Mouse (Mus musculus): ENCODE measurements around the gene Twist1. TPM values are rescaled to one million over a fixed set of nuclear protein-coding genes. Genes with fewer than 3 reads are reported as not detected.

Twist1 gene
- polyA plus RNA-seq, 1 experiment from 2014 or later, result 1.8 TPM

DNA sequence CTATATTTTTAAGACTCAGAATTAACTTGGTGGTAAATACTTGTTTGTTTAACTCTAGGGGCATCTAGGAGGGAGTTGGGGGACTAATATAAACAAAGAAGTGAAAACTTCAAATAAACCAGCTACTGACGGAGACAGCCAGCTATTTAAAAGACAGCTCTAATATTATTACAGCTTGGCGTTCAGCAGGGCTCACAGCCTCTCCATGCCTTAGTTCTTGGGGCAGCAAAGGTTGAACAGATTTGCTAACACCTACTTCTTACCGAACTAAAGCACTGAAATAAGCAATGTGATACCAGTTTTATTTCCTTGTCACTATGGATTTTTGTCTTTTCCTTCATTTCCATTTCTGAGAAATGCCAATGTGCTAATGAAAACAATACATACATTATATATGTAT, 2.4 kb downstream of the Twist1 start:
- H3K4me1 ChIP-seq (replicated peaks; ENCODE audit: control insufficient read depth, insufficient read depth, low read length), result no peaks in the 10 kb centered on the region
- H3K9ac ChIP-seq (ENCODE audit: low read depth, low read length), result no peak overlapping the region
- H3K27me3 ChIP-seq (replicated peaks; ENCODE audit: control insufficient read depth, insufficient read depth, low read length), result peaks cover 81% of the 10 kb centered on the region
- no peaks in the 10 kb centered on the region for H3K9me3 ChIP-seq (ENCODE audit: control insufficient read depth)
- H3K4me3 ChIP-seq (ENCODE audit: low read depth, low read length), result no peak overlapping the region
- no peak for ATAC-seq
- H3K27ac ChIP-seq (ENCODE audit: low read depth, low read length), result no peak overlapping the region
- TF ChIP-seq CTCF (IDR thresholded peaks at IDR 0.05; ENCODE audit: low read depth), result no peak
- H3K4me2 ChIP-seq (replicated peaks; ENCODE audit: low read depth), result no peak overlapping the region
- H3K36me3 ChIP-seq (ENCODE audit: control insufficient read depth, insufficient read depth), result no peaks in the 10 kb centered on the region
- 12% methylated on average over 3 of the region's 3 CpGs for WGBS

DNA sequence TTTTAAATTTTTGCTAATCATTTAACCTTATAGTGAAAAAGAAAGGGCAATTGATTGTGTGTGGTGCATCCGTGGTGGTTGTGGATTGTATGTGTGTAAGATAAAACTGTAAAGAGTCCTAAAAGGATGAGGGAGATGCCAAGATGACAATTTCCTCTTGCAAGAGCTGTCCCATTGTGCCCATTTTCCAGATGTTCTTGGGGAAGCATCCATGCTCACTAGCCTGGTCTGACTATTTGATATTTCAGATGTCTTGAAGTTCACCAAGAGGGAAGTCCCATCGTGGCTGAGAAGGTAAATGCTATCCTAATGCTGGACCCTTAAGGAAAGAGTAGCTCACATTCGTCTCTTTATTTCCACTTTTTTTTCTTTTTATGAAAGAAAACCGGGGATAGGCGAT, 3.5 kb downstream of the Twist1 start:
- 31% methylated on average over 5 of the region's 5 CpGs for WGBS
- H3K9me3 ChIP-seq (ENCODE audit: control insufficient read depth), result no peaks in the 10 kb centered on the region
- no peak overlapping the region for H3K27ac ChIP-seq (ENCODE audit: low read depth, low read length)
- no peak for TF ChIP-seq CTCF (IDR thresholded peaks at IDR 0.05; ENCODE audit: low read depth)
- H3K9ac ChIP-seq (ENCODE audit: low read depth, low read length), result no peak overlapping the region
- no peaks in the 10 kb centered on the region for H3K4me1 ChIP-seq (replicated peaks; ENCODE audit: control insufficient read depth, insufficient read depth, low read length)
- H3K27me3 ChIP-seq (replicated peaks; ENCODE audit: control insufficient read depth, insufficient read depth, low read length), result peaks cover 82% of the 10 kb centered on the region
- no peak overlapping the region for H3K4me3 ChIP-seq (ENCODE audit: low read depth, low read length)
- ATAC-seq, result no peak
- H3K36me3 ChIP-seq (ENCODE audit: control insufficient read depth, insufficient read depth), result no peaks in the 10 kb centered on the region
- H3K4me2 ChIP-seq (replicated peaks; ENCODE audit: low read depth), result no peak overlapping the region

DNA sequence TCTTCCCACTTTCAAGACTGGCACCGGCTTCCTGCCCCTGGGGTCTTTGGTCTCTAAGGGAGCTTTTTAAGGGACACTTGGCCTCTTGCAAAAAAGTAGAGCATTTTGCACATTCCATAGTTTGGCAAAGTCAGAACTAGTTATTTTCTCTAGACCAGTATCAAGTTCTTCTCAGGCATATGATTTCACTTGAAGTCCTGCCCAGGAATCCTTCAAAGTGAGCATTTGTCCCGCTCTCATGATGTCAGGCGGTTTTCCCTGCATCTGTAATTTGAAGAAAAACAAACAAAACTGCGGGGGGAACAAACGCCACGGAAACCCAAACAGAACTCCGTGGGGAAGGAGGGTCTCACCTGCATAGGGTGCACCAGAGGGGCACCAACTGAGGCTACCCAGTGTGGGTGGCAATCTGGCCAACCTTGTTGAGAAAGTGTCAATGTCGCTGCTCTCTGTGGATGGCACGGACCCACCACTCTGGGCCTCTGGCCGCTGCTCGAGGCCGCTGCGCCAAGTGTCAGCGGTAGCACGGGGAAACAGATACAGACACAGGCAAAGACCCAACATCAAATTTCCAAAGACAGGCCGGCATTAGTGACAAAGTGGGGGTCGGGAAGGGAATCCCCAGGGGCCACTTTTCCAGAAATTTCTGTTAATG, 4.8 kb downstream of the Twist1 start:
- H3K9ac ChIP-seq (ENCODE audit: low read depth, low read length), result no peak overlapping the region
- H3K4me1 ChIP-seq (replicated peaks; ENCODE audit: control insufficient read depth, insufficient read depth, low read length), result no peaks in the 10 kb centered on the region
- peaks cover 82% of the 10 kb centered on the region for H3K27me3 ChIP-seq (replicated peaks; ENCODE audit: control insufficient read depth, insufficient read depth, low read length)
- 21% methylated on average over 17 of the region's 17 CpGs for WGBS
- H3K27ac ChIP-seq (ENCODE audit: low read depth, low read length), result no peak overlapping the region
- no peak for TF ChIP-seq CTCF (IDR thresholded peaks at IDR 0.05; ENCODE audit: low read depth)
- H3K36me3 ChIP-seq (ENCODE audit: control insufficient read depth, insufficient read depth), result no peaks in the 10 kb centered on the region
- H3K9me3 ChIP-seq (ENCODE audit: control insufficient read depth), result no peaks in the 10 kb centered on the region
- H3K4me3 ChIP-seq (ENCODE audit: low read depth, low read length), result no peak overlapping the region
- H3K4me2 ChIP-seq (replicated peaks; ENCODE audit: low read depth), result no peak overlapping the region
- ATAC-seq, result no peak

DNA sequence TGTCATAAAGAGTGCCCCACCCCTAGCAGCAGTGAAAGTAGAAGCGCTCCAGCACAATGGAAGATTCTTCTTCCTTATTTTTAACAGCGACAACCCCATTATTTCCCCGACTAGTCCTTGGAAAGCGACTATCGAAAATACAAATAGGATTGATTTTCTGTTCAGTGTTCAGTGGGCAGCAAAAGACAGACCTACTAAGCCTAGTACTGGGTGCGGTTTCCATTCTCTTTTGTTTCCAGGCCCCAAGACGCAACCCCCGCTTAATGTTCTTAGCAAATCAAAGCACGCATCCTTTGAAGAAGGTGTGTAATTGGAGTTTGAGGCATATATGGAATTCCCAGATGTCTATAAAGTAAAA, 5.3 kb downstream of the Twist1 start:
- no peak overlapping the region for H3K27ac ChIP-seq (ENCODE audit: low read depth, low read length)
- 18% methylated on average over 9 of the region's 9 CpGs for WGBS
- TF ChIP-seq CTCF (IDR thresholded peaks at IDR 0.05; ENCODE audit: low read depth), result no peak
- H3K4me2 ChIP-seq (replicated peaks; ENCODE audit: low read depth), result no peak overlapping the region
- no peaks in the 10 kb centered on the region for H3K4me1 ChIP-seq (replicated peaks; ENCODE audit: control insufficient read depth, insufficient read depth, low read length)
- ATAC-seq, result no peak
- no peaks in the 10 kb centered on the region for H3K36me3 ChIP-seq (ENCODE audit: control insufficient read depth, insufficient read depth)
- H3K4me3 ChIP-seq (ENCODE audit: low read depth, low read length), result no peak overlapping the region
- H3K27me3 ChIP-seq (replicated peaks; ENCODE audit: control insufficient read depth, insufficient read depth, low read length), result peaks cover 82% of the 10 kb centered on the region
- no peaks in the 10 kb centered on the region for H3K9me3 ChIP-seq (ENCODE audit: control insufficient read depth)
- no peak overlapping the region for H3K9ac ChIP-seq (ENCODE audit: low read depth, low read length)

DNA sequence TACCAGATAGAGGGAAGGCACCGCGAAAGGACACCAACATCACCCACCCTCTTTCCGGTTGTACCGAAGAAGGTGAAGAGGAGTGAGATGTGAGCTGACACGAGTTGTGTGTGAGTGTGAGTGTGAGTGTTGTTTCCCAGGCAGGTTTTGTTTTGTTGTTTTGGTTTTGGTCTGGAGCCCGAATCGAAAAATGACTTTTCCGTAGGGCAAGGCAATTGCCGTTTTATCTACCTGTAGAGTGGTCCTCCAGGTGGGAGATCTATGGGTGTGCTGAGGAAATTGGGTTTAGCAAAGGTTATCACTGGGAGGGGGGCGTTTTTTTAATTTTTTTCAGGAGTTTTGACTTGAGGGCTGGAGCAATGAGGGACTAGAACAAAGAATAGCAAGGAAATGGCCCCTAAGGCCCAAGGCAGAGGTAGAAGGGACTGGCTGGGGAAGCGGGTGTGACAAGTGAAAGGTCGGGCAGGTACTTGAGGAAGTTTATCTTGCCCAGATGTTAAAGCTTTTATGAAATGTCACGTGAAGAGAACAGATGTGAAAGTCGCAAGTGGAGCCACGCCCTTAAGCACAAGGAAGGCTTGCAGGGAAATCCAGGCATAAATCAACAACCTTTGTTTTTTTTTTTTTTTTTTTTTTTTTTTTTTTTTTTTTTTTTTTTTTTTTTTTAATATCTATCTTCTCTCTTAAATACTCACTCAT, 6.3 kb downstream of the Twist1 start:
- Histone ChIP-seq H3K4me3 (ENCODE audit: low read depth, low read length) (no peak overlapping the region), H3K4me1 (replicated peaks; ENCODE audit: control insufficient read depth, insufficient read depth, low read length) (no peaks in the 10 kb centered on the region), H3K36me3 (ENCODE audit: control insufficient read depth, insufficient read depth) (no peaks in the 10 kb centered on the region), H3K27ac (ENCODE audit: low read depth, low read length) (no peak overlapping the region), H3K9ac (ENCODE audit: low read depth, low read length) (no peak overlapping the region), H3K9me3 (ENCODE audit: control insufficient read depth) (no peaks in the 10 kb centered on the region), H3K4me2 (replicated peaks; ENCODE audit: low read depth) (no peak overlapping the region), H3K27me3 (replicated peaks; ENCODE audit: control insufficient read depth, insufficient read depth, low read length) (peaks cover 82% of the 10 kb centered on the region)
- ATAC-seq, result no peak
- TF ChIP-seq CTCF (IDR thresholded peaks at IDR 0.05; ENCODE audit: low read depth), result no peak
- WGBS, result 18% methylated on average over 15 of the region's 15 CpGs

DNA sequence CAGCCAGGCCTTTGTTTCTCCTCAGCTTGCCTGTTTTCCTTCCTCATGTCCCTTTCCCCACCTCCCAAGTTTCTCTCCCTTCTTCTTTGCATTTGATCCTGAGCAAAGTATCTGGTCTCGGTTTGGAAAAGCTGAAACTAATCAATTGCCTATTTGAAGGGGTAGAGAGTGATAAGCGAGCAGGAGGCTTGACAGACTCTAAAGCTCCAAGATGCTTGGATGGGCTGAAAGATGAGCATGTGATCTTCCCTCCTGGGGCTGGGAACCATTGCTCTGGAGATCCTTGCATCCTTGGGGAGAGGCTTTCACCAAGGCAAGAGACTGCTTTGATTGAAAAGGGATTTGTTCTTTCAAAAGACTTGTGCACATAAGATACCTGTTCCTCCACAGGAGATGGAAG, 7.0 kb downstream of the Twist1 start:
- Histone ChIP-seq H3K36me3 (ENCODE audit: control insufficient read depth, insufficient read depth) (no peaks in the 10 kb centered on the region), H3K9ac (ENCODE audit: low read depth, low read length) (no peak overlapping the region), H3K4me3 (ENCODE audit: low read depth, low read length) (no peak overlapping the region), H3K27me3 (replicated peaks; ENCODE audit: control insufficient read depth, insufficient read depth, low read length) (peaks cover 83% of the 10 kb centered on the region), H3K4me1 (replicated peaks; ENCODE audit: control insufficient read depth, insufficient read depth, low read length) (no peaks in the 10 kb centered on the region), H3K4me2 (replicated peaks; ENCODE audit: low read depth) (no peak overlapping the region), H3K9me3 (ENCODE audit: control insufficient read depth) (no peaks in the 10 kb centered on the region), H3K27ac (ENCODE audit: low read depth, low read length) (no peak overlapping the region)
- WGBS, result 42% methylated on average over 2 of the region's 2 CpGs
- ATAC-seq, result no peak
- no peak for TF ChIP-seq CTCF (IDR thresholded peaks at IDR 0.05; ENCODE audit: low read depth)

Data from intestine, postnatal 0 days (tissue).